Mouse (Mus musculus) hindbrain, embryonic 11.5 days (tissue): ENCODE results near the gene Olfr785. TPM values are rescaled to one million over a fixed set of nuclear protein-coding genes. Genes with fewer than 3 reads are reported as not detected.
"Not testable (repeated sequence)": the region's sequence is repeated elsewhere in the genome, so short reads cannot be mapped to it uniquely, and the experiment has no call there.

Experiments used
- ATAC-seq: fragments of 200-750 bp; cut with Nextera tagmentation; 2 replicates; pipeline ENCODE4 v1.8.0; 2017; ENCODE audit warnings: mild to moderate bottlenecking, moderate TSS enrichment, moderate library complexity; ENCODE audit not compliant: low FRiP score
- DNase-seq: peaks from one replicate; pipeline ENCODE4 v3.0.0-alpha.2; 2015; ENCODE audit warnings: low spot score
- H3K27ac ChIP-seq: fragments of 300-500 bp; sonication (generic); 2 replicates; pipeline ENCODE4 v1.5.1; 2014; ENCODE audit warnings: mild to moderate bottlenecking, low read depth, low read length
- H3K27me3 ChIP-seq: fragments of 300-500 bp; sonication (generic); 2 replicates; pipeline ENCODE4 v1.6.1; 2014; ENCODE audit warnings: mild to moderate bottlenecking, low read length, moderate library complexity, mixed read lengths; ENCODE audit not compliant: control insufficient read depth, insufficient read depth
- H3K36me3 ChIP-seq: fragments of 300-500 bp; sonication (generic); 2 replicates; pipeline ENCODE4 v1.6.1; 2014; ENCODE audit warnings: mild to moderate bottlenecking, low read length, moderate library complexity, mixed read lengths; ENCODE audit not compliant: control insufficient read depth, insufficient read depth
- H3K4me1 ChIP-seq: fragments of 300-500 bp; sonication (generic); replicated peaks from 2 replicates; pipeline ENCODE4 v1.6.1; 2014; ENCODE audit warnings: low read length, mixed read lengths; ENCODE audit not compliant: control insufficient read depth, insufficient read depth
- H3K4me2 ChIP-seq: fragments of 300-500 bp; sonication (generic); replicated peaks from 2 replicates; pipeline ENCODE4 v1.6.1; 2014; ENCODE audit warnings: mild to moderate bottlenecking, low read depth, low read length
- H3K4me3 ChIP-seq: fragments of 300-500 bp; sonication (generic); 2 replicates; pipeline ENCODE4 v1.5.1; 2014; ENCODE audit warnings: low read depth, low read length
- H3K9ac ChIP-seq: fragments of 300-500 bp; sonication (generic); 2 replicates; pipeline ENCODE4 v1.6.1; 2014; ENCODE audit warnings: low read depth, low read length
- H3K9me3 ChIP-seq: fragments of 300-500 bp; sonication (generic); 2 replicates; pipeline ENCODE4 v1.6.1; 2016; ENCODE audit warnings: low read length; ENCODE audit not compliant: control insufficient read depth
- WGBS: fragments of 180-500 bp; shearing (Covaris S2); extraction: QIAGEN DNeasy Blood & Tissue Kit; methylation state at CpG from one replicate; pipeline ENCODE4 v1.1.7; 2014; 5-methylcytosine and 5-hydroxymethylcytosine counted together
- polyA plus RNA-seq: library from polyadenylated mRNA; unstranded; fragments of >200 nt; fragmentation: Nextera tagmentation; extraction: Ambion mirVana; gene quantifications from 2 replicates; pipeline ENCODE4 v1.2.1, GENCODE M21; 2014

Olfr785 gene
- not detected in 2 replicates for polyA plus RNA-seq

DNA sequence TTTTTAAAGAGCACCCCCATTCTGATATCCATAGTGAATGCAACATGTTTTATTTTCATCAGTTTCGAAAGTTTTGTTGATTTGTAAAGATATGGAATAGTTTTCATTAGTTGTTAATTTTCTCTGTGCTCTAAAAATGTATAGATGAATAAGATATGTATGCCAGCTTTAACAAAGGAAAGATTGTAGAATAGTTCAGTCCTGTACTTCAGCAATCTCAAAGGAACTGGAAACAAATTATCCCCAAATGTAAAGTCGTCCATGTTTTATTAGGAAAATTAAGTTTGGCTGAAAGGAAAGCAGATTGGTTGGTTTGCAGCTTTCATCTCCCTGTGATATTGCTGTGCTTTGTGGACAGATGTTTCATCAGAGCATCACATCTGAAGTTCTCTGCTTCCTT lies at the start of gene Olfr785:
Gene Olfr785, plus strand, starts transcription at position 301 of the 400 bp plus-strand sequence.
- ATAC-seq = no peak
- Histone ChIP-seq H3K27ac (no peak within 1 kb of the TSS), H3K9ac (no peak within 1 kb of the TSS), H3K36me3 (no peaks in the 10 kb centered on the region), H3K4me3 (no peak within 1 kb of the TSS), H3K9me3 (no peaks in the 10 kb centered on the region), H3K27me3 (no peaks in the 10 kb centered on the region), H3K4me1 (no peaks in the 10 kb centered on the region), H3K4me2 (no peak within 1 kb of the TSS)
- WGBS = 80% methylated on average over 2 of the region's 2 CpGs
- no peak for DNase-seq

DNA sequence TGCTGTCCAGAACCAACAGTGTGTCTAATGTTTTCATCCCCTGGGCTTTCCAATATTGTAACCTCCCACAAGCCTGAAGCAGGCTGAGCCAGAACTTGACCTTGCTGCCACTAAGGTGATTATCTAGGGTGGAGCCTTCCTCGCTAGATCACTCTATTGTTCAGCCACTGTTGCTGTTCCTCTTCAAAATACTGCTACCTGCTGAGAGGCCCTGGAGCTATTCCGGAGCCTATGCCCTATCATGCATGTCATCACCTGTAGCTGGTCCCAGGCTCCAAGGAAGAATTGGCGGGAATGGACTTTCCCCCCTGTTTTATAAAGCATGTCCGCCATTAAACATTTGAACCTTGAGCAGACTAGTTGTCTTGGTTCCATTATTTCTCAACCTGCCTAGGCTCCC lies 48.7 kb upstream of the Olfr785 start:
- H3K9me3 ChIP-seq, H3K4me2 ChIP-seq, H3K36me3 ChIP-seq, H3K27ac ChIP-seq, H3K4me1 ChIP-seq, H3K9ac ChIP-seq, H3K27me3 ChIP-seq, DNase-seq, H3K4me3 ChIP-seq, ATAC-seq: not testable (repeated sequence)
- WGBS = 84% methylated on average over 4 of the region's 4 CpGs

DNA sequence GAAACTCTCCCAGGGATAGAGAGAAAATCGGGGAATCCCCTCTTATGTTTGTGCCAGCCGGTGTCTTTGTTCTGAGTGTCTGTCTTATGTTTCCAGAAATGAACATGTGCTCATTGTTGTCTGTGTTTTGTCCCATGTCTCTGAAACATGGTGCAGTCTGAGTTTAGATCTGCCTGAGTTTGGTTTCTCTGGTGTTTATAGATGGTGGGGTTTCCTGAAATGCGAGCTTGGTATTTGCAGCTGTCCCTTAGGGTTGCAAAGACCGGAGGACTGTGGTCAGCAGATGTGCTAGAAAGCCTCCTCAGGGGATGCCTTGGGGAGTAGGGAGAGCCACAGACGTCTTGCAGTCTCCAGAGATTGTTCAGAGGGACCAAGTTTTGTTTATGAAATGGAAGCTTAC lies 47.9 kb upstream of the Olfr785 start:
- no peaks in the 10 kb centered on the region for H3K9me3 ChIP-seq
- H3K4me1 ChIP-seq = no peaks in the 10 kb centered on the region
- WGBS = 83% methylated on average over 5 of the region's 5 CpGs
- H3K4me3 ChIP-seq = no peak overlapping the region
- DNase-seq = no peak
- no peaks in the 10 kb centered on the region for H3K27me3 ChIP-seq
- ATAC-seq = no peak
- H3K4me2 ChIP-seq = no peak overlapping the region
- no peak overlapping the region for H3K27ac ChIP-seq
- H3K36me3 ChIP-seq = no peaks in the 10 kb centered on the region
- H3K9ac ChIP-seq = no peak overlapping the region

DNA sequence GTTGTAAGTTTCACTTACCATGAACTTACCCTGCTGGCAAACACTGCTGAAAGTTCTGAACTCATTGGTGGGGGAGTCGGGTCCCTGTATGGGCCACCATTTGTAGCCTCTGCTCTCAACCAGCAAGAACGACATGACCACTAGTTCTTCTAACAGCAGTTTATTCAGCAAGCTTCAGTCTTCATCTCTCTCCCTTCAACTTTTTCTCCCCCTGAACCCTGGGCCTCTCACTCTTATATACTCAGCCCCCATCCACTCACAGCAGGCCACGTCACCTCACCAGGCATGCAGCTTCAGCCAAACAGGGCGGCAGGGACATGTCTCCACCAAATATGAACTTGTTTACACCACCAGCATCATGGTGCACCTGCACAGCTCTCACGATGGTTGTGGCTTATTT lies 31.2 kb upstream of the Olfr785 start:
- 92% methylated on average over 5 of the region's 5 CpGs for WGBS
- not testable (repeated sequence) for H3K4me1 ChIP-seq, H3K4me2 ChIP-seq, DNase-seq, H3K27me3 ChIP-seq, H3K9ac ChIP-seq, H3K27ac ChIP-seq, H3K9me3 ChIP-seq, ATAC-seq, H3K4me3 ChIP-seq, H3K36me3 ChIP-seq

DNA sequence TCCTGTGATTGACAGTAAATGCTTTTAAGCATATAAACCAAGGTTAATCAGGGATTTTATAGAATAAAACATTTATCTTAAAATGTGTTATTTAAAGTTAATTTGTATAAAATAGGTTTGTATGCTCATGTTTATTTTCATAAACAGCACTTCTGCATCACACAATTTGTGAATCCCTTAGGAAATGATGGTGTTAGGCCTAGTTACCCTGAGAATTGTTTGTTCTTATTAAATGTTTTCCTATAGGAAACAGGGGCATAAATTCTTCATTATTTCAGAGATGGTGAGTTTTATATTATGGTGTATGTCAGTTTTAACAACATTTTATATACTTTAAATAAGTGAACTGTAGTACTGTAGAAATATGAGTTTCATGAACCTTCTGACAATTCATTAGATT lies 21.4 kb upstream of the Olfr785 start, which contains the start of gene Olfr784:
Gene Olfr784, plus strand, starts transcription at position 301 of the 400 bp plus-strand sequence.
- DNase-seq = no peak
- Histone ChIP-seq H3K4me1 (no peaks in the 10 kb centered on the region), H3K27ac (no peak within 1 kb of the TSS), H3K9ac (no peak within 1 kb of the TSS), H3K9me3 (no peaks in the 10 kb centered on the region), H3K4me3 (no peak within 1 kb of the TSS), H3K27me3 (no peaks in the 10 kb centered on the region), H3K4me2 (no peak within 1 kb of the TSS), H3K36me3 (no peaks in the 10 kb centered on the region)
- no peak for ATAC-seq

DNA sequence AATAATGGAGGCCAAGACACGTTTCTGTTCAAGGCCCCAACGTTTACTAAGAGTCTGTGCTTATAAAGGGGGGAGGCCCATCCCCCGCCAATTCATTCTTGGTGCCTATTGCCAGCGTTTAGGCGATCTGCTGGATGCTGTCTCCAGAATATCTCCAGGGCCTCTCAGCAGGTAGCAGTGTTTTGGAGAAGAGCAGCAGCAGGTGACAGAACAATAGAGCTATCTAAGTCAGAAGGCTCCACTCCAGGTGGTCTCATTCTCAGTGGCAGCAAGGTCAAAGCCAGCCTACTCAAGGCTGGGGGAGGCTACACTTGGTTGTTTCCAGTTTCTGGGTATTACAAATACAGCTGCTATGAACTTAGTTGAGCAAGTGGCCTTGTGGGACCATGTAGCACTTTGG lies 4.3 kb upstream of the Olfr785 start:
- WGBS = 44% methylated on average over 5 of the region's 5 CpGs
- H3K9me3 ChIP-seq = no peaks in the 10 kb centered on the region
- H3K27me3 ChIP-seq = no peaks in the 10 kb centered on the region
- no peak overlapping the region for H3K9ac ChIP-seq
- no peak for DNase-seq
- no peak for ATAC-seq
- no peak overlapping the region for H3K4me3 ChIP-seq
- no peak overlapping the region for H3K27ac ChIP-seq
- H3K4me2 ChIP-seq = no peak overlapping the region
- H3K36me3 ChIP-seq = no peaks in the 10 kb centered on the region
- H3K4me1 ChIP-seq = no peaks in the 10 kb centered on the region

DNA sequence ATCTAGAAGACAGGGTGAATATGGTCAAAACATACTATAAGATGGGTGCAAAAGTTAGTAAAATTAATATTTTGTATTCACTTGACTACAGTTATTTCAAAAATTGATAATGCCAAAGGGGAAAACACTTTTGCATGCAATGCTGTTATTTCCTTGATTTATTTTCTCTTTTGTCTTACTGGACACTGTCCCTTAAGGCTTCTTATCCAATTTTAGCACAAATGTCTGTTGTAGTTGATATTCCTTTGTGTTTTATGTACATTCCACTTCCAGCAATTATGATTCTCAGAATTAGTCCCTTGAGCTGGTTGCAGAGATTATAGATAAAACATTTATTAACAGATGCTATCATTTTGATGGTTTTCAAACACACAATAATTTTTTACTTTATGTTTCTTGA lies 21.8 kb downstream of the Olfr785 start, which contains the start of gene Olfr786:
Gene Olfr786, plus strand, starts transcription at position 301 of the 400 bp plus-strand sequence.
- Histone ChIP-seq H3K27ac (no peak within 1 kb of the TSS), H3K9me3 (no peaks in the 10 kb centered on the region), H3K36me3 (no peaks in the 10 kb centered on the region), H3K27me3 (no peaks in the 10 kb centered on the region), H3K4me1 (no peaks in the 10 kb centered on the region), H3K9ac (no peak within 1 kb of the TSS), H3K4me3 (no peak within 1 kb of the TSS), H3K4me2 (no peak within 1 kb of the TSS)
- DNase-seq (no peak), ATAC-seq (no peak)

Other genes starting within 250 kb of the Olfr785 start
- gene Olfr771, start 240.7 kb upstream of the Olfr785 start, polyA plus RNA-seq = not detected in 2 replicates
- not detected in 2 replicates for gene Olfr772, start 227.5 kb upstream of the Olfr785 start, polyA plus RNA-seq
- not detected in 2 replicates for gene Olfr773, start 218.0 kb upstream of the Olfr785 start, polyA plus RNA-seq
- gene Olfr774, start 169.2 kb upstream of the Olfr785 start, polyA plus RNA-seq = not detected in 2 replicates
- gene Olfr775, start 157.0 kb upstream of the Olfr785 start, polyA plus RNA-seq = not detected in 2 replicates
- not detected in 2 replicates for gene Olfr776, start 146.3 kb upstream of the Olfr785 start, polyA plus RNA-seq
- not detected in 2 replicates for gene Olfr777, start 133.9 kb upstream of the Olfr785 start, polyA plus RNA-seq
- gene Olfr780, start 87.3 kb upstream of the Olfr785 start, polyA plus RNA-seq = not detected in 2 replicates
- gene Olfr781, start 76.6 kb upstream of the Olfr785 start, polyA plus RNA-seq = not detected in 2 replicates
- gene Olfr782, start 56.6 kb upstream of the Olfr785 start, polyA plus RNA-seq = not detected in 2 replicates
- 0.04 TPM in 1 of 2 replicates, not detected in the other for gene Olfr784, start 21.3 kb upstream of the Olfr785 start, polyA plus RNA-seq
- gene Olfr786, start 21.9 kb downstream of the Olfr785 start, polyA plus RNA-seq = not detected in 2 replicates
- gene Olfr787, start 56.4 kb downstream of the Olfr785 start, polyA plus RNA-seq = not detected in 2 replicates
- gene Olfr788, start 65.6 kb downstream of the Olfr785 start, polyA plus RNA-seq = not detected in 2 replicates
- not detected in 2 replicates for gene Olfr789, start 79.3 kb downstream of the Olfr785 start, polyA plus RNA-seq
- gene Olfr790, start 93.1 kb downstream of the Olfr785 start, polyA plus RNA-seq = not detected in 2 replicates
- not detected in 2 replicates for gene Olfr791, start 116.4 kb downstream of the Olfr785 start, polyA plus RNA-seq
- gene Olfr792, start 133.7 kb downstream of the Olfr785 start, polyA plus RNA-seq = not detected in 2 replicates
- gene Olfr794, start 162.2 kb downstream of the Olfr785 start, polyA plus RNA-seq = not detected in 2 replicates
- not detected in 2 replicates for gene Olfr796, start 207.1 kb downstream of the Olfr785 start, polyA plus RNA-seq
- gene Olfr798, start 222.5 kb downstream of the Olfr785 start, polyA plus RNA-seq = not detected in 2 replicates
- gene Olfr799, start 232.1 kb downstream of the Olfr785 start, polyA plus RNA-seq = not detected in 2 replicates